Mouse (Mus musculus) intestine, postnatal 0 days (tissue): ENCODE measurements at regions not wholly inside any gene's neighbourhood (a gene's known extent, or its start where the extent isn't known, plus 50 kb on each side); places are given as distances from the start of the nearest gene placed in this dataset.

ENCODE experiments used
- ATAC-seq: fragments of 200-750 bp; cut with Nextera tagmentation; 2 replicates; pipeline ENCODE4 v1.8.0; 2017; ENCODE audit warnings: mild to moderate bottlenecking, moderate TSS enrichment, moderate library complexity
- H3K27ac ChIP-seq: fragments of 300-500 bp; sonication (generic); 2 replicates; pipeline ENCODE4 v1.5.1; 2014; ENCODE audit warnings: mild to moderate bottlenecking, low read depth, low read length, moderate library complexity
- H3K27me3 ChIP-seq: fragments of 300-500 bp; sonication (generic); replicated peaks from 2 replicates; pipeline ENCODE4 v1.6.1; 2014; ENCODE audit warnings: low read length, mixed read lengths; ENCODE audit not compliant: control insufficient read depth, insufficient read depth
- H3K36me3 ChIP-seq: fragments of 300-500 bp; sonication (generic); 2 replicates; pipeline ENCODE4 v1.6.1; 2014; ENCODE audit warnings: mild to moderate bottlenecking, moderate library complexity; ENCODE audit not compliant: control insufficient read depth, insufficient read depth
- H3K4me1 ChIP-seq: fragments of 300-500 bp; sonication (generic); replicated peaks from 2 replicates; pipeline ENCODE4 v1.6.1; 2014; ENCODE audit warnings: antibody characterized with exemption, low read length, mixed read lengths; ENCODE audit not compliant: control insufficient read depth, insufficient read depth
- H3K4me2 ChIP-seq: fragments of 300-500 bp; sonication (generic); replicated peaks from 2 replicates; pipeline ENCODE4 v1.6.1; 2014; ENCODE audit warnings: low read depth, mild to moderate bottlenecking, moderate library complexity
- H3K4me3 ChIP-seq: fragments of 300-500 bp; sonication (generic); 2 replicates; pipeline ENCODE4 v1.5.1; 2014; ENCODE audit warnings: low read depth, low read length
- H3K9ac ChIP-seq: fragments of 300-500 bp; sonication (generic); 2 replicates; pipeline ENCODE4 v1.6.1; 2014; ENCODE audit warnings: mild to moderate bottlenecking, low read depth, low read length
- H3K9me3 ChIP-seq: fragments of 300-500 bp; sonication (generic); 2 replicates; pipeline ENCODE4 v1.6.1; 2016; ENCODE audit warnings: mixed run types; ENCODE audit not compliant: control insufficient read depth
- CTCF ChIP-seq: sonication (generic); IDR thresholded peaks from 2 replicates; pipeline ENCODE4 v1.5.1; 2016; ENCODE audit warnings: low read depth, mild to moderate bottlenecking, control low read depth, antibody characterized with exemption, moderate library complexity
- WGBS: fragments of 180-500 bp; shearing (Covaris S2); extraction: QIAGEN DNeasy Blood & Tissue Kit; methylation state at CpG from one replicate; pipeline ENCODE4 v1.1.7; 2014; 5-methylcytosine and 5-hydroxymethylcytosine counted together

- ATAC-seq, result no peak
- H3K36me3 ChIP-seq, result no peaks in the 10 kb centered on the region
- H3K4me3 ChIP-seq, result no peak overlapping the region
- no peaks in the 10 kb centered on the region for H3K27me3 ChIP-seq
- H3K9me3 ChIP-seq, result no peaks in the 10 kb centered on the region
- H3K9ac ChIP-seq, result no peak overlapping the region
- H3K4me1 ChIP-seq, result no peaks in the 10 kb centered on the region
- H3K4me2 ChIP-seq, result no peak overlapping the region
- TF ChIP-seq CTCF, result no peak
- 69% methylated on average over 9 of the region's 9 CpGs for WGBS
- H3K27ac ChIP-seq, result no peak overlapping the region
Measured at GRCm38 (mm10) chr1:73381578-73381977, 365.9 kb upstream of the Tnp1 start.

GRCm38 (mm10) chr1:73374531-73375375 lies 359.0 kb upstream of the Tnp1 start:
- whole genome bisulfite sequencing, result 53% methylated on average over 7 of the region's 7 CpGs

GRCm38 (mm10) chr1:73368222-73368621 lies 352.5 kb upstream of the Tnp1 start:
- Histone ChIP-seq H3K4me1 (peaks cover 7% of the 10 kb centered on the region; the same call in 1 of the 2 replicates), H3K4me3 (no peak overlapping the region), H3K9me3 (no peaks in the 10 kb centered on the region), H3K9ac (no peak overlapping the region), H3K36me3 (no peaks in the 10 kb centered on the region), H3K27me3 (no peaks in the 10 kb centered on the region), H3K27ac (no peak overlapping the region), H3K4me2 (no peak overlapping the region)
- WGBS, result 41% methylated on average over 5 of the region's 5 CpGs
- TF ChIP-seq CTCF, result no peak
- no peak for ATAC-seq

More at GRCm38 (mm10) chr1:73374531-73375375, 359.0 kb upstream of the Tnp1 start:
- no peaks in the 10 kb centered on the region for H3K9me3 ChIP-seq
- no peaks in the 10 kb centered on the region for H3K36me3 ChIP-seq
- H3K4me3 ChIP-seq, result no peak overlapping the region
- H3K27me3 ChIP-seq, result no peaks in the 10 kb centered on the region
- H3K9ac ChIP-seq, result no peak overlapping the region
- no peak overlapping the region for H3K27ac ChIP-seq
- ATAC-seq, result no peak
- no peak for TF ChIP-seq CTCF
- no peaks in the 10 kb centered on the region for H3K4me1 ChIP-seq
- H3K4me2 ChIP-seq, result no peak overlapping the region

- peaks cover 15% of the 10 kb centered on the region; the same call in 1 of the 2 replicates for H3K4me1 ChIP-seq
- no peak for ATAC-seq
- no peaks in the 10 kb centered on the region for H3K36me3 ChIP-seq
- H3K4me3 ChIP-seq, result no peak overlapping the region
- no peaks in the 10 kb centered on the region for H3K27me3 ChIP-seq
- no peak overlapping the region for H3K27ac ChIP-seq
- no peak for TF ChIP-seq CTCF
- no peak overlapping the region for H3K4me2 ChIP-seq
- H3K9ac ChIP-seq, result no peak overlapping the region
- H3K9me3 ChIP-seq, result no peaks in the 10 kb centered on the region
- WGBS, result 65% methylated on average over 4 of the region's 4 CpGs
Measured at GRCm38 (mm10) chr1:73365842-73366241, 350.1 kb upstream of the Tnp1 start.

GRCm38 (mm10) chr1:73364300-73364683 lies 348.6 kb upstream of the Tnp1 start:
- Histone ChIP-seq H3K4me2 (no peak overlapping the region), H3K27me3 (no peaks in the 10 kb centered on the region), H3K9me3 (no peaks in the 10 kb centered on the region), H3K36me3 (no peaks in the 10 kb centered on the region), H3K27ac (no peak overlapping the region), H3K4me1 (peaks cover 15% of the 10 kb centered on the region; the same call in 1 of the 2 replicates), H3K4me3 (no peak overlapping the region), H3K9ac (no peak overlapping the region)
- no peak for ATAC-seq
- WGBS, result 77% methylated on average over 7 of the region's 7 CpGs
- TF ChIP-seq CTCF, result no peak

GRCm38 (mm10) chr1:73363549-73364299 lies 348.0 kb upstream of the Tnp1 start:
- Histone ChIP-seq H3K36me3 (no peaks in the 10 kb centered on the region), H3K9me3 (no peaks in the 10 kb centered on the region), H3K27me3 (no peaks in the 10 kb centered on the region), H3K27ac (peak overlapping the region; percentile 60; the same call in 1 of the 2 replicates), H3K9ac (no peak overlapping the region), H3K4me1 (peaks cover 15% of the 10 kb centered on the region; the same call in 1 of the 2 replicates), H3K4me2 (0 out of 2 replicates have a peak overlapping the region, but pooled peaks have one; percentile 9), H3K4me3 (no peak overlapping the region)
- TF ChIP-seq CTCF, result no peak
- no peak for ATAC-seq
- 18% methylated on average over 7 of the region's 7 CpGs for WGBS
